13 mouse cellular contexts compared by ENCODE assay signal in genomic region chrX:99632211-99632775, GRCm38 (mm10).
DNase-seq lines count a peak whose midpoint lies in the region; ATAC-seq and TF ChIP-seq lines count a peak whose summit lies in the region.
"Had no signal": no experiment of that assay in that cellular context is flagged by ENCODE, and none has a peak within 500 bp of the region (broad histone marks: within the 10 kb centered on the region; RNA-seq: fewer than 3 reads in every experiment).

No protein-coding gene starts in this region.

- TF ChIP-seq CTCF in midbrain, postnatal 0 days (IDR thresholded peaks at IDR 0.05): no peak

- WGBS in embryonic facial prominence, embryonic 14.5 days: 50% methylated on average over 2 of the region's 2 CpGs
- 83% methylated on average over 2 of the region's 2 CpGs for WGBS in embryonic facial prominence, embryonic 10.5 days
- WGBS in midbrain, postnatal 0 days: 42% methylated on average over 2 of the region's 2 CpGs
- WGBS in midbrain, embryonic 16.5 days: 54% methylated on average over 2 of the region's 2 CpGs
- WGBS in hindbrain, embryonic 16.5 days: 52% methylated on average over 2 of the region's 2 CpGs

- ATAC-seq in embryonic facial prominence, embryonic 14.5 days (ENCODE audit: low read depth): no peak
- ATAC-seq in midbrain, postnatal 0 days (ENCODE audit: low FRiP score): no peak
- no peak for ATAC-seq in midbrain, embryonic 16.5 days
- ATAC-seq in hindbrain, embryonic 16.5 days: no peak
- ATAC-seq: liver, postnatal 0 days had no signal

- no peak overlapping the region for H3K4me2 ChIP-seq in embryonic facial prominence, embryonic 14.5 days (ENCODE audit: low read depth, low read length)
- no peak overlapping the region for H3K4me2 ChIP-seq in midbrain, postnatal 0 days (ENCODE audit: low read depth, low read length, poor library complexity, severe bottlenecking)
- H3K4me2 ChIP-seq in midbrain, embryonic 16.5 days (ENCODE audit: low read length): no peak overlapping the region
- H3K4me2 ChIP-seq in hindbrain, embryonic 16.5 days (ENCODE audit: low read length): no peak overlapping the region
- H3K4me2 ChIP-seq: hindbrain, embryonic 15.5 days; limb, embryonic 13.5 days had no signal

- H3K4me3 ChIP-seq in embryonic facial prominence, embryonic 14.5 days (ENCODE audit: low read depth, low read length): no peak overlapping the region
- no peak overlapping the region for H3K4me3 ChIP-seq in embryonic facial prominence, embryonic 10.5 days
- H3K4me3 ChIP-seq in midbrain, postnatal 0 days (ENCODE audit: low read depth, low read length): no peak overlapping the region
- no peak overlapping the region for H3K4me3 ChIP-seq in midbrain, embryonic 16.5 days (ENCODE audit: low read depth, low read length)
- no peak overlapping the region for H3K4me3 ChIP-seq in hindbrain, embryonic 16.5 days (ENCODE audit: low read length)
- H3K4me3 ChIP-seq: hindbrain, embryonic 15.5 days; left cerebral cortex, adult 2 months; limb, embryonic 13.5 days had no signal

- DNase-seq in embryonic facial prominence, embryonic 14.5 days (ENCODE audit: low spot score): peak; percentile 17
- no peak for DNase-seq in embryonic facial prominence, embryonic 10.5 days (ENCODE audit: low spot score)
- peak; percentile 31 for DNase-seq in midbrain, postnatal 0 days (ENCODE audit: low spot score)
- peak; percentile 31 for DNase-seq in kidney, postnatal 10 days
- DNase-seq in right cerebral cortex, adult 2 months (ENCODE audit: low spot score in 2 of 2): no peak
- no peak for DNase-seq in retina, postnatal 1 day
- DNase-seq: liver, postnatal 0 days; thymus, postnatal 36 days had no signal

- H3K9ac ChIP-seq in embryonic facial prominence, embryonic 14.5 days (ENCODE audit: low read depth, low read length): no peak overlapping the region
- H3K9ac ChIP-seq in midbrain, postnatal 0 days (replicated peaks; ENCODE audit: low read length, poor library complexity, severe bottlenecking): no peak overlapping the region
- no peak overlapping the region for H3K9ac ChIP-seq in midbrain, embryonic 16.5 days (ENCODE audit: low read depth, low read length)
- H3K9ac ChIP-seq in hindbrain, embryonic 16.5 days (ENCODE audit: low read depth, low read length): no peak overlapping the region
- H3K9ac ChIP-seq: hindbrain, embryonic 15.5 days; limb, embryonic 13.5 days; liver, postnatal 0 days had no signal

- no peaks in the 10 kb centered on the region for H3K36me3 ChIP-seq in embryonic facial prominence, embryonic 14.5 days (ENCODE audit: control insufficient read depth, insufficient read depth, low read length)
- no peaks in the 10 kb centered on the region for H3K36me3 ChIP-seq in embryonic facial prominence, embryonic 10.5 days (replicated peaks)
- H3K36me3 ChIP-seq in midbrain, postnatal 0 days (ENCODE audit: insufficient read depth, low read length): no peaks in the 10 kb centered on the region
- no peaks in the 10 kb centered on the region for H3K36me3 ChIP-seq in midbrain, embryonic 16.5 days (ENCODE audit: control insufficient read depth, insufficient read depth, low read length)
- no peaks in the 10 kb centered on the region for H3K36me3 ChIP-seq in hindbrain, embryonic 16.5 days (ENCODE audit: control insufficient read depth, insufficient read depth, low read length)
- H3K36me3 ChIP-seq: hindbrain, embryonic 15.5 days; limb, embryonic 13.5 days had no signal

- no peak overlapping the region for H3K27ac ChIP-seq in embryonic facial prominence, embryonic 14.5 days (replicated peaks; ENCODE audit: low read depth, low read length)
- H3K27ac ChIP-seq in embryonic facial prominence, embryonic 10.5 days (replicated peaks): no peak overlapping the region
- no peak overlapping the region for H3K27ac ChIP-seq in midbrain, postnatal 0 days (ENCODE audit: low read depth, low read length)
- H3K27ac ChIP-seq in midbrain, embryonic 16.5 days (ENCODE audit: low read length): no peak overlapping the region
- no peak overlapping the region for H3K27ac ChIP-seq in hindbrain, embryonic 16.5 days (ENCODE audit: low read depth, low read length)
- H3K27ac ChIP-seq: hindbrain, embryonic 15.5 days; left cerebral cortex, adult 2 months; limb, embryonic 13.5 days had no signal

- peaks cover 9% of the 10 kb centered on the region for H3K27me3 ChIP-seq in embryonic facial prominence, embryonic 14.5 days (replicated peaks; ENCODE audit: control insufficient read depth, insufficient read depth, low read length)
- H3K27me3 ChIP-seq in embryonic facial prominence, embryonic 10.5 days (replicated peaks; ENCODE audit: low read depth, poor library complexity, severe bottlenecking): peaks cover 94% of the 10 kb centered on the region
- peaks cover 10% of the 10 kb centered on the region; the same call in 1 of the 2 replicates for H3K27me3 ChIP-seq in midbrain, postnatal 0 days (ENCODE audit: insufficient read depth, low read length)
- peaks cover 5% of the 10 kb centered on the region; the same call in 1 of the 2 replicates for H3K27me3 ChIP-seq in midbrain, embryonic 16.5 days (ENCODE audit: control insufficient read depth, insufficient read depth, low read depth, low read length)
- peaks cover 5% of the 10 kb centered on the region; the same call in 1 of the 2 replicates for H3K27me3 ChIP-seq in hindbrain, embryonic 16.5 days (replicated peaks; ENCODE audit: control insufficient read depth, insufficient read depth, low read length)

- peaks cover 3% of the 10 kb centered on the region; the same call in 1 of the 2 replicates for H3K4me1 ChIP-seq in embryonic facial prominence, embryonic 14.5 days (ENCODE audit: control insufficient read depth, insufficient read depth, low read length)
- H3K4me1 ChIP-seq in embryonic facial prominence, embryonic 10.5 days: peaks cover 8% of the 10 kb centered on the region; the same call in 1 of the 2 replicates
- H3K4me1 ChIP-seq in midbrain, postnatal 0 days (ENCODE audit: insufficient read depth, low read length): no peaks in the 10 kb centered on the region
- no peaks in the 10 kb centered on the region for H3K4me1 ChIP-seq in midbrain, embryonic 16.5 days (ENCODE audit: control insufficient read depth, insufficient read depth, low read length)
- no peaks in the 10 kb centered on the region for H3K4me1 ChIP-seq in hindbrain, embryonic 16.5 days (ENCODE audit: control insufficient read depth, insufficient read depth, low read depth, low read length)
- H3K4me1 ChIP-seq: hindbrain, embryonic 15.5 days had no signal

- H3K9me3 ChIP-seq in embryonic facial prominence, embryonic 14.5 days (ENCODE audit: control insufficient read depth, low read length): no peaks in the 10 kb centered on the region
- no peaks in the 10 kb centered on the region for H3K9me3 ChIP-seq in embryonic facial prominence, embryonic 10.5 days
- no peaks in the 10 kb centered on the region for H3K9me3 ChIP-seq in midbrain, postnatal 0 days (ENCODE audit: low read length)
- no peaks in the 10 kb centered on the region for H3K9me3 ChIP-seq in midbrain, embryonic 16.5 days (replicated peaks; ENCODE audit: control insufficient read depth, low read length, poor library complexity, severe bottlenecking)
- H3K9me3 ChIP-seq in hindbrain, embryonic 16.5 days (ENCODE audit: control insufficient read depth, low read length): no peaks in the 10 kb centered on the region
- H3K9me3 ChIP-seq: hindbrain, embryonic 15.5 days; limb, embryonic 13.5 days had no signal

Comparison
In these comparisons a context has a peak if more than half of its experiments do, and no peak if none do; other contexts are left out.
1. DNase-seq: peak in embryonic facial prominence, embryonic 14.5 days (single experiment), midbrain, postnatal 0 days (single experiment) and kidney, postnatal 10 days (single experiment); none in embryonic facial prominence, embryonic 10.5 days (single experiment), right cerebral cortex, adult 2 months (0 of 2) and retina, postnatal 1 day (single experiment).